Mouse (Mus musculus) embryonic fibroblast, embryonic 13.5 days (primary cell): ENCODE results near the gene 5730522E02Rik.

Source experiments
- CTCF ChIP-seq: IDR thresholded peaks from 2 replicates; pipeline ENCODE4 v1.5.1; 2011; ENCODE audit warnings: mild to moderate bottlenecking, control low read depth, low read length, moderate library complexity, borderline replicate concordance; ENCODE audit not compliant: insufficient read depth
- POLR2A ChIP-seq: IDR thresholded peaks from 2 replicates; pipeline ENCODE4 v1.6.1; 2011; ENCODE audit warnings: low read depth, mild to moderate bottlenecking, control low read depth, low read length, moderate library complexity

GRCm38 (mm10) chr11:25926267-25926666 is 284.3 kb downstream of the 5730522E02Rik start:
- TF ChIP-seq POLR2A (no peak), CTCF (no peak)
